Mouse (Mus musculus): ENCODE measurements around the gene Olfr1222. TPM values are rescaled to one million over a fixed set of nuclear protein-coding genes. Genes with fewer than 3 reads are reported as not detected.
"Not testable (repeated sequence)": the region's sequence is repeated elsewhere in the genome, so short reads cannot be mapped to it uniquely, and the experiment has no call there.

Gene Olfr1222
- total RNA-seq (2014; rRNA removed) (not detected in 2 replicates), polyA plus RNA-seq (2015; fragmentation: Nextera tagmentation; extraction: Ambion mirVana) (not detected in 2 replicates)

GRCm38 (mm10) chr2:89132954-89133353 lies at the start of gene Olfr1222:
Gene Olfr1222, minus strand, starts transcription at chr2:89133054.
- no peaks in the 10 kb centered on the region for H3K36me3 ChIP-seq (ENCODE audit: insufficient read depth, low read length)
- no peaks in the 10 kb centered on the region for H3K9me3 ChIP-seq (ENCODE audit: low read length)
- ATAC-seq (ENCODE audit: low FRiP score) (no peak), DNase-seq (ENCODE audit: low spot score) (no peak)
- 84% methylated on average over 3 of the region's 3 CpGs for WGBS
- no peak within 1 kb of the TSS for H3K4me2 ChIP-seq (ENCODE audit: low read depth, low read length, poor library complexity, severe bottlenecking)
- H3K4me1 ChIP-seq (ENCODE audit: insufficient read depth, low read length), result no peaks in the 10 kb centered on the region
- no peak within 1 kb of the TSS for H3K4me3 ChIP-seq (ENCODE audit: low read depth, low read length)
- no peak for TF ChIP-seq CTCF (IDR thresholded peaks at IDR 0.05)
- H3K27ac ChIP-seq (ENCODE audit: low read depth, low read length), result no peak within 1 kb of the TSS
- H3K27me3 ChIP-seq (ENCODE audit: insufficient read depth, low read length), result no peaks in the 10 kb centered on the region
- no peak within 1 kb of the TSS for H3K9ac ChIP-seq (replicated peaks; ENCODE audit: low read length, poor library complexity, severe bottlenecking)

DNA sequence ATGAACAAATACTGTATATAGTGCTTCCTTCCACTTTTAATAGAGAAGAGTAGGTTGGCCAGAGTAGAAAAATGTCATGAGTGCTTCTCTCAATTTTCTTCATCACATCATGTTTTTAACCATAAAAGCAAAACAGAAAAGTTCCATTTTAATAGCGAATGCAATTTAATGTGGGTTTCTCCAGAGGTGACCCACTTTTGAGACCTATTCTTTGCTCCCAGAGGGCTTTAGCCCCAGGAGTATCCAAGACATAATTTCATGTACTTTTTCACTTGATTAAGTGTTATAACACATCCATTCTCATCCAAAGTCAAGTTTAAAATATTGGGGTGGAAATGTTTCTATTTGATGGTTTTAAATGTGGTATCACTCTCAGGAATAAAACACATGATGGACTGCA lies 41.7 kb upstream of the Olfr1222 start, which contains the start of gene Olfr1225:
TSS of gene Olfr1225 (minus strand) at position 101 of the 400 bp plus-strand sequence.
- no peaks in the 10 kb centered on the region for H3K4me1 ChIP-seq (ENCODE audit: insufficient read depth, low read length)
- no peaks in the 10 kb centered on the region for H3K9me3 ChIP-seq (ENCODE audit: low read length)
- no peak for ATAC-seq (ENCODE audit: low FRiP score)
- TF ChIP-seq CTCF (IDR thresholded peaks at IDR 0.05), result no peak
- H3K36me3 ChIP-seq (ENCODE audit: insufficient read depth, low read length), result no peaks in the 10 kb centered on the region
- H3K27ac ChIP-seq (ENCODE audit: low read depth, low read length), result no peak within 1 kb of the TSS
- H3K4me3 ChIP-seq (ENCODE audit: low read depth, low read length), result no peak within 1 kb of the TSS
- H3K9ac ChIP-seq (replicated peaks; ENCODE audit: low read length, poor library complexity, severe bottlenecking), result no peak within 1 kb of the TSS
- H3K27me3 ChIP-seq (ENCODE audit: insufficient read depth, low read length), result no peaks in the 10 kb centered on the region
- no peak within 1 kb of the TSS for H3K4me2 ChIP-seq (ENCODE audit: low read depth, low read length, poor library complexity, severe bottlenecking)
- no peak for DNase-seq (ENCODE audit: low spot score)
- 92% methylated on average over 1 of the region's 1 CpGs for WGBS

DNA sequence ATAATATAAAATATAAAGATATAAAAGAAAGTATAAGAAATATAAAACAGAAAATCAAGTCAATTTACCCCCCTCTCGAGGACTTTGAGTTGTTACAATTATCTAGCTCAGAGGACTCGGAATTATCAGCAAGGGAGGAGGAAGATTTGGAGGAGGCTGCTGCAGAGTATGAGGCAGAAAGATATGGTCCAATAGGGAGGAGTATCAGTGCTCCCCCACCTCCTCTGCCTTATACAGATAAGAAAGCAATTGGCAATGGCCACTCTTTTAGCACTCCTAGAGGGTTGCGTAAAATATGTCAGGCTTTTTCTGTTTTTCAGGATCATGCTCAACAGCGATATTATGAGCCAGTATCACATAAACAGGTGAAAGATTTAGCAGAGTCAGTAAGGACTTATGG lies 31.9 kb upstream of the Olfr1222 start:
- H3K4me3 ChIP-seq (ENCODE audit: low read depth, low read length); H3K4me2 ChIP-seq (ENCODE audit: low read depth, low read length, poor library complexity, severe bottlenecking); H3K9ac ChIP-seq (replicated peaks; ENCODE audit: low read length, poor library complexity, severe bottlenecking); ATAC-seq (ENCODE audit: low FRiP score); H3K36me3 ChIP-seq (ENCODE audit: insufficient read depth, low read length); H3K4me1 ChIP-seq (ENCODE audit: insufficient read depth, low read length); DNase-seq (ENCODE audit: low spot score); H3K9me3 ChIP-seq (ENCODE audit: low read length); H3K27ac ChIP-seq (ENCODE audit: low read depth, low read length); H3K27me3 ChIP-seq (ENCODE audit: insufficient read depth, low read length): not testable (repeated sequence)
- 91% methylated on average over 4 of the region's 4 CpGs for WGBS

GRCm38 (mm10) chr2:89163991-89164390 lies 31.1 kb upstream of the Olfr1222 start, which contains the start of gene Olfr1224-ps1:
Gene Olfr1224-ps1, minus strand, starts transcription at chr2:89164091.
- not testable (repeated sequence) for ATAC-seq (ENCODE audit: low FRiP score); H3K27ac ChIP-seq (ENCODE audit: low read depth, low read length); H3K9me3 ChIP-seq (ENCODE audit: low read length); H3K4me3 ChIP-seq (ENCODE audit: low read depth, low read length); H3K4me2 ChIP-seq (ENCODE audit: low read depth, low read length, poor library complexity, severe bottlenecking); H3K9ac ChIP-seq (replicated peaks; ENCODE audit: low read length, poor library complexity, severe bottlenecking); DNase-seq (ENCODE audit: low spot score); H3K27me3 ChIP-seq (ENCODE audit: insufficient read depth, low read length); H3K36me3 ChIP-seq (ENCODE audit: insufficient read depth, low read length); H3K4me1 ChIP-seq (ENCODE audit: insufficient read depth, low read length)
- WGBS, result 92% methylated on average over 8 of the region's 8 CpGs

GRCm38 (mm10) chr2:89151460-89151859 lies 18.6 kb upstream of the Olfr1222 start, which contains the start of gene Olfr1223:
Gene Olfr1223, minus strand, starts transcription at chr2:89151560.
- Histone ChIP-seq H3K27me3 (ENCODE audit: insufficient read depth, low read length) (no peaks in the 10 kb centered on the region), H3K4me3 (ENCODE audit: low read depth, low read length) (no peak within 1 kb of the TSS), H3K27ac (ENCODE audit: low read depth, low read length) (no peak within 1 kb of the TSS), H3K9ac (replicated peaks; ENCODE audit: low read length, poor library complexity, severe bottlenecking) (no peak within 1 kb of the TSS), H3K4me2 (ENCODE audit: low read depth, low read length, poor library complexity, severe bottlenecking) (no peak within 1 kb of the TSS), H3K4me1 (ENCODE audit: insufficient read depth, low read length) (no peaks in the 10 kb centered on the region), H3K9me3 (ENCODE audit: low read length) (no peaks in the 10 kb centered on the region), H3K36me3 (ENCODE audit: insufficient read depth, low read length) (no peaks in the 10 kb centered on the region)
- 53% methylated on average over 1 of the region's 1 CpGs for whole genome bisulfite sequencing
- no peak for TF ChIP-seq CTCF (IDR thresholded peaks at IDR 0.05)
- ATAC-seq (ENCODE audit: low FRiP score) (no peak), DNase-seq (ENCODE audit: low spot score) (no peak)

GRCm38 (mm10) chr2:89117183-89117582 lies 15.7 kb downstream of the Olfr1222 start, which contains the start of gene Olfr1221:
Gene Olfr1221, minus strand, starts transcription at chr2:89117283.
- no peak for TF ChIP-seq CTCF (IDR thresholded peaks at IDR 0.05)
- WGBS, result 80% methylated on average over 2 of the region's 2 CpGs

More at GRCm38 (mm10) chr2:89117183-89117582, 15.7 kb downstream of the Olfr1222 start, which contains the start of gene Olfr1221:
- Histone ChIP-seq H3K9me3 (ENCODE audit: low read length) (no peaks in the 10 kb centered on the region), H3K27ac (ENCODE audit: low read depth, low read length) (no peak within 1 kb of the TSS), H3K27me3 (ENCODE audit: insufficient read depth, low read length) (no peaks in the 10 kb centered on the region), H3K4me2 (ENCODE audit: low read depth, low read length, poor library complexity, severe bottlenecking) (no peak within 1 kb of the TSS), H3K4me1 (ENCODE audit: insufficient read depth, low read length) (no peaks in the 10 kb centered on the region), H3K4me3 (ENCODE audit: low read depth, low read length) (no peak within 1 kb of the TSS), H3K36me3 (ENCODE audit: insufficient read depth, low read length) (no peaks in the 10 kb centered on the region), H3K9ac (replicated peaks; ENCODE audit: low read length, poor library complexity, severe bottlenecking) (no peak within 1 kb of the TSS)
- ATAC-seq (ENCODE audit: low FRiP score), result no peak
- no peak for DNase-seq (ENCODE audit: low spot score)
